Mouse (Mus musculus) kidney, adult 11 months (tissue): ENCODE results near the gene Gm4312.
"Not testable (repeated sequence)": the region's sequence is repeated elsewhere in the genome, so short reads cannot be mapped to it uniquely, and the experiment has no call there.

Experiments used
- DNase-seq: peaks from one replicate; pipeline ENCODE4 v3.0.0; 2022

Gene Gm4312

GRCm38 (mm10) chr10:100382460-100382859 is at the start of gene Gm4312:
Gene Gm4312 (minus strand): TSS chr10:100382560.
- DNase-seq = not testable (repeated sequence)

- DNase-seq = no peak
These were observed 45.2 kb upstream of the Gm4312 start for GRCm38 (mm10) chr10:100427592-100427991.

- DNase-seq = no peak
These were observed 33.2 kb upstream of the Gm4312 start for GRCm38 (mm10) chr10:100415566-100415965.

- DNase-seq = not testable (repeated sequence)
These were observed 19.9 kb upstream of the Gm4312 start for GRCm38 (mm10) chr10:100402301-100402700.

GRCm38 (mm10) chr10:100361038-100361437 is 21.3 kb downstream of the Gm4312 start, which contains the start of gene Gm4307:
Gene Gm4307 (plus strand): TSS chr10:100361338.
- DNase-seq = not testable (repeated sequence)

GRCm38 (mm10) chr10:100356841-100357240 is 25.5 kb downstream of the Gm4312 start:
- DNase-seq = peak; percentile 1

- DNase-seq = not testable (repeated sequence)
These were observed 31.6 kb downstream of the Gm4312 start, which contains the start of gene Gm4305 for GRCm38 (mm10) chr10:100350793-100351192. Gene Gm4305 (plus strand): TSS chr10:100351093.

- not testable (repeated sequence) for DNase-seq
These were observed 36.7 kb downstream of the Gm4312 start, which contains the start of gene Gm4303 for GRCm38 (mm10) chr10:100345672-100346071. Gene Gm4303 (plus strand): TSS chr10:100345972.

- DNase-seq = not testable (repeated sequence)
These were observed 41.8 kb downstream of the Gm4312 start, which contains the start of gene Gm4302 for GRCm38 (mm10) chr10:100340536-100340935. Gene Gm4302 (plus strand): TSS chr10:100340836.

- not testable (repeated sequence) for DNase-seq
These were observed 47.0 kb downstream of the Gm4312 start, which contains the start of gene Gm4301 for GRCm38 (mm10) chr10:100335376-100335775. Gene Gm4301 (plus strand): TSS chr10:100335676.
